Mouse (Mus musculus) heart, adult 2 months (tissue): ENCODE data around the gene Il5ra.

ENCODE experiments used
- CTCF ChIP-seq: fragments of 200-600 bp; IDR thresholded peaks from 2 replicates; pipeline ENCODE4 v1.8.1; 2022; ENCODE audit warnings: antibody characterized with exemption, mild to moderate bottlenecking, moderate library complexity
- EP300 ChIP-seq: fragments of 200-500 bp; IDR thresholded peaks from 2 replicates; pipeline ENCODE4 v1.6.1; 2011; ENCODE audit warnings: low read depth, low read length, control low read depth; ENCODE audit not compliant: insufficient read depth
- POLR2A ChIP-seq: fragments of 200-500 bp; IDR thresholded peaks from 2 replicates; pipeline ENCODE4 v1.6.1; 2011; ENCODE audit warnings: mild to moderate bottlenecking, low read depth, low read length, control low read depth; ENCODE audit not compliant: insufficient read depth

- no peak for TF ChIP-seq POLR2A
- TF ChIP-seq CTCF, result no peak
- TF ChIP-seq EP300, result no peak
Measured at GRCm38 (mm10) chr6:106793088-106793487, 44.3 kb upstream of the Il5ra start.
